Mouse (Mus musculus) brain, adult 10 weeks (tissue): Measurements from ENCODE around the gene Tbc1d30. TPM values are rescaled to one million over a fixed set of nuclear protein-coding genes. Genes with fewer than 3 reads are reported as not detected.

Experiments
- polyA plus RNA-seq: library from polyadenylated mRNA; stranded (reverse); fragments of 350-450 nt; fragmentation: Illumina TruSeq; extraction: RNeasy Lipid Tissue Mini Kit (QIAGEN cat#74804); gene quantifications from one replicate; pipeline ENCODE4 v1.2.3, GENCODE M21; 2015; ENCODE audit warnings: low read depth, low replicate concordance

Gene Tbc1d30
- polyA plus RNA-seq, result 44.4 TPM

DNA sequence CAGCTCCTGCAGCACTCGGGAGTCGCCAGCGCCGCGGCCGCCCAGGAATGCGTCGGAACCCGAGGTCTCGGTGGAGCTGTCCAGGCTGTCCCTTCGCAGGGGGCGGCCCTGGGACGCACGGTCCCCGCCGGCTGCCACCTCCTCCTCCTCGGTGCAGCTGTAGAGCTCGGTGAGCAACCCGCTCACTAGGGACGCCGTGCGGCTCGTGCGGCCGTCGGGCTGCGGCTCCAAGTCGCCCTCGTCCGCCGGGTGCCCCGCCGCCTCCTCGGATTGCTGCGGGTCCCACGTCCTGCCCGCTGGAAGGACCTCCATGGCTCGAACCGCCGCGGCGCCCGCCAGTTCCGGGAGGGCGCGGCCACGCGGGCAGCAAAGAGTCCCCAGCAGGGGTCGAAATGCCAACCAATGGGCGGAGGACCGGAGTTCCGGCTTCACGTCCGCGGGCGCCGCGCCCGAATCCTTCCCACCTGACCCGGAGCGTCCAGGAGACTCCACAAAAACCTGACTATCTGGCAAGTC, at the start of gene Tbc1d30:
TSS of gene Tbc1d30 (minus strand) at position 213 of the 516 bp plus-strand sequence.

DNA sequence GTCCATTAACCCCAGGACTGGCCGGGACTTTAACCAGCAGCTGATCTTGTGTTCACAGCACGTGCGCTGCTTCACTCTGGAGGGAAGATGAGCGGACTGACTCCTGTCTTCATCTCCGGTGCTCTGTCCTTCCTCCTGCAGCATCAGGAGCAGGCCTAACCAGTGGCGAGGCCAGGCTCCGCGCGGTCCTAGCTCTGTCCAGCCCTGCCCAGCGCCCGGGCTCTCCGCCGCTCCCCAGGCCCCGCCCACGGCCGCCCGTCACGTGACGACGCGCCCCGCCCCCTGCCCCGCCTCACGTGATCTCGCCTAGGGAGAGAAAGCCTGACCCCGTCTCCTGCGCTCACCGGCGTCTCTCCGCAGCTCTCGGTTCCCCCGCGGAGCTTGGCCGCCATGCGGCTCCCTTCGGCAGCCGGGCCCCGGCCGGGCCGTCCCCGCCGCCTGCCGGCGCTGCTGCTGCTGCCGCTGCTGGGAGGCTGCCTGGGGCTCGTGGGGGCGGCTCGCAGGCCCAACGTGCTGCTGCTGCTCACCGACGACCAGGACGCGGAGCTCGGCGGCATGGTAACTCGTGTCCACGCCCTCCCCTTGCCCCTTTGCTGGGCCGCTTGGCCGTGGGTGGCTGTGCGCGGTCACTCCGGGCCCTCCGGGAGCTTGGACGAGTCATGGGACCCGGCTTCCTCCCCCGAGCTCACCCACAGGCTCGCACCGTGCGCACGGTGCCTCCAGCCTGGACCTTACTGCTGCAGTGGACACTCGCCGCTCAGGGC, 13.9 kb upstream of the Tbc1d30 start, which contains the start of gene Gns:
TSS of gene Gns (plus strand) at position 290 of the 764 bp plus-strand sequence.

Other genes starting within 250 kb of the Tbc1d30 start
- 49.7 TPM for gene Gns, start 13.8 kb upstream of the Tbc1d30 start, polyA plus RNA-seq
- gene Rassf3, start 125.1 kb upstream of the Tbc1d30 start, polyA plus RNA-seq, result 36.0 TPM
- 49.1 TPM for gene Tbk1, start 235.5 kb upstream of the Tbc1d30 start, polyA plus RNA-seq